Mouse (Mus musculus): ENCODE measurements around the gene Kif2b.
A peak's percentile ranks its signal among the peaks of the same experiment; 100 is the strongest.

Kif2b gene

DNA sequence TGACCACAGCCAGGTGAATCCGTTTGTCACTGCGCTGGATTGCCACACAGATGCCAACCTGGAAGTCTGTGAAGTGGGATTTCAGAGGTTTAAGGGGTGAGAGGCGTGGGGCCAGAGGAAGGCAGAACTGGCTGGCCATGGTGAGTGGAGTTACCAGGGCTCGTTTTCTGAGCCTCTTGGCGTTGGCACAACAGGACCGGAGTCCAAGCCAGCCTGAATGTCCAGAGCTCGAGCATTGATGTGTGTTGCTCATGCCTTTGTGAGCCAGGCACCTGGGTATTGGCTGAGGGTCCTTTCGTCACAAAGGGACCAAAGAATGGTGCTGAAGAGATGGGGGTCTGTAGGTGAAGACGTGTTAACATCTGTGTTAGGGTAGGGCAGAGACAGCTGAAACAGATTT lies at the start of gene Kif2b:
Kif2b (minus strand) TSS at position 242 of the 400 bp plus-strand sequence.
- DNase-seq (ENCODE audit: low spot score): no peak

DNA sequence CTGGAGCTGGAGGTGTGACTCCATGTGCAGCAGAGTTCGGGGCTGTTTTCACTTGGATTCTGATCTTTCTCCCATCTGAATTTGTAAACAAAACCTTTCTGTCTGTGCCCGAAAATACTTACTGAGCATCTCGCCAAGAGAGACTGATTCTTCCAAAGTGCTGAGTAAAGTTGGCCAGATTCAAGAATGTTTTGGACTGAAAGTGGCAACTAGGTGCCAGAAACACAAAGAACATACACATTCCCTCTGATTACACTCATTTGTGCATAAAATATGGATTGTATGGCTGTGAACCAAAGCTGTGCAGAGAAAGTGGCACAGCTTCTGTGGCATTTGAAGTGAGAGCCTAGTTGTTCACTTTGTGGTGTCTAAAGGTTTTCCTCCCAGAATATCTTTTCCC lies 15.7 kb upstream of the Kif2b start:
- DNase-seq (ENCODE audit: low spot score): no peak

DNA sequence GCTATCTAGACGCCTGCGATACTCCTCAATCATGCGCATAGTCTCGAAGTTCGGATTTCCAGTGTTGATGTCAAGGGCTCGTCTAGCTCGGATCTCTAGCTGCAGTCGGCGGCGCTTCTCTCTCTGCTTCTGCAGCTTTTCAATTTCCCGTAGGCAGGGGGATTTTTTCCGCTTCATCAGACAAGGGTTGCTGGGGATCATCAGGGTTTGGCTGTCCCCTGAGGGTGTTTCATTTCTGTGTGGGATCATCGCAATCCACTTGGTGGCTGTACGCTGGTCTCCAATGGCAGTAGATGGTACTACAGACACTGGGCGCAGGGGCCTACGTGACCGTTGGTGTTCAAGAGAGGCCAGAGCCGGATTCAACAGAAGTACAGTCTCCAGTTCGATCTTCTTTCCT lies 502 bp downstream of the Kif2b start:
- no peak for DNase-seq (ENCODE audit: low spot score)

DNA sequence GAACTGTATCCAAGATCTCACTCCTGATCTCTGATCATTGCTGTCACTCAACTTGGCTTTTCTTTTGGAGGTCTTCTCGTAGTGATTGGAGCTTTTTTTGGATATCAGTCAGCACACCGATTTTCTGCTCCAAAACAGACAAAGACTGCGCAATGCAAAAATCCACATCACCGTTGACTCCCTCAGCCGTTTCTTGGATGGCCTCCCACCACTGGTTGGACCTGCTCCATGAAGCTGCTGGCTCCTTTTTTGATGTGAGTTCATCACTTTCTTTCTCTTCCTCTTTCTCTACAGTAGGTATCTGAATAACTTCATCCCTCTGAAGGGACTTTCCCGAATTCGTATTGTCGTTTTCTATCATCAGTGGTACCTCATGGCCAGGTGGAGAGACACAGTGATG lies 2.0 kb downstream of the Kif2b start:
- DNase-seq (ENCODE audit: low spot score): peak; percentile 21

DNA sequence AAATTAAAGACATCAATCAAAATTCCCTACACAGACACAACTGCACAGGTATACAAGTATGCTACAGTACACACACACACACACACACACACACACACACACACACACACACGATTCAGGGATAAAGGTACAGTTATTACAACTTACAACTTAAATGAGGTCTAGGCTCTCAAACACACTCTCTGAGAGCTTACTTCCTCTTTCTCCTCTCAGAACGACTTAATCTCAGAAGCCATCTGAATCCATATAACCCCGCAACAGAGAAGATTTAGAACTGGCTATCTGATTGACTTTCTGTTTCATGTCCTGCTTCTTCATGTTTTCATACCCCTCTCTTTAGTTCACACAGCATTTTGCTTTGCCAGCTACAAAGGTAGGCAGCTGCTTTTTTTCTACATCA lies 2.9 kb downstream of the Kif2b start:
- no peak for DNase-seq (ENCODE audit: low spot score)

DNA sequence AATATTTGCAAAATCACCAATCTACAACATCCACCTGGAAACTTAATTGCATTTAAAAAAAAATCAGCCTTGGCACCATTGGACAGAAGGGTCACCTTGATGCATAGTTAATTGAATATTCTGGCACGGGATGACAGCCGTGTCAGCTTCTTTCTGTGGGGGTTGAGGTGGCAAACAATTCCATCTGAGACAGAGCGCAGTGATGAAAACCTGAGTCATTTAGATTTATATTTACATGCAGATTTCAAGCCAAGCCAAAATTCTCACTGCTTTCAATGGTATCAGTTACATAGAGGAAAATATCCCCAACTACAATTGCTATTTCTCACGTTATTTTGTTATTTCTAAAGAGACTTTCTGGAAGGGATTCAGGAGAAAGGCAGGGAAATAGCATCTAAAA lies 46.6 kb downstream of the Kif2b start:
- no peak for DNase-seq (ENCODE audit: low spot score)
